Mouse (Mus musculus) heart, adult 2 months (tissue): ENCODE results near the gene Slc12a6.
A peak's percentile ranks its signal among the peaks of the same experiment; 100 is the strongest.

Experiments used
- CTCF ChIP-seq: fragments of 200-600 bp; IDR thresholded peaks from 2 replicates; pipeline ENCODE4 v1.8.1; 2022; ENCODE audit warnings: antibody characterized with exemption, mild to moderate bottlenecking, moderate library complexity
- EP300 ChIP-seq: fragments of 200-500 bp; IDR thresholded peaks from 2 replicates; pipeline ENCODE4 v1.6.1; 2011; ENCODE audit warnings: low read depth, low read length, control low read depth; ENCODE audit not compliant: insufficient read depth

DNA sequence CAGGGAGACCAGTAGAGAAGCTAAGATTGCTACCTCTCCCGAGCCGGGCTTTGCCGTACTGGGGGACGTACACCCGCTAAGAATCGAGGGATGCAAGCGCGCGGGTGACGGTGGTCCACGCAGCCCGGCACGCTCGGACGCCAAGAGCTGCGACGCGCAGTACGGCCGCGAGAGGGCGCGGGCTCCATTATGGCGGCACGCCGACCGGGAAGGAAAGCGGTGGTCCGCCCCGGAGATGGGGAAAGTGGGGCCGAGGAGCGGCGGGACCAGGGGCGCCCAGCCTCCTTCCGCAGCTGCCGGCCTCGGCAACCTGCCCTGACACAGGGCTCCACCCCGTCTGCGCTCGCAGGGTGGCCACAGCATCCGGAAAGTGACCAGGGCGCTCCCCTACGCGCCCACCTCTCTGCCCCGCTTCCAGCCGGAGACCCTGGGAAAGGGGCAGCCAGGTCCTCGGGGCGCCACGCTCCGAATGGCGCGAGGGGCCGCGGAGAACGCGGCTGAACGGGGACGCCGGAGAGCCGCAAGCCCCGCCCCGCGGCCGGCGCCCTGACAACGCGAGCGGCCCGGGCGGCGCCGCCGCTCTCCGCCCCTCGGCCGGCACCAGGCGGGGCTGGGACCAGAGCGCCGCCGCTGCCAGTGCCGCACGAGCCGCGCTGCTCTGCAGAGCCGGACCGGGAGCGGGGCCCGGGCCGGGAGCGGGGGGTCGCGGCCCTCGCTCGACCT is 26.3 kb upstream of the Slc12a6 start, which contains the start of gene Lpcat4:
- TF ChIP-seq EP300, result no peak
- TF ChIP-seq CTCF, result peak; percentile 100
